Mouse (Mus musculus) heart, embryonic 16.5 days (tissue): ENCODE data around the gene Ergic1. TPM values are rescaled to one million over a fixed set of nuclear protein-coding genes. Genes with fewer than 3 reads are reported as not detected.

ENCODE experiments used
- ATAC-seq: fragments of 200-750 bp; cut with Nextera tagmentation; replicated peaks from 2 replicates; pipeline ENCODE4 v1.8.0; 2017; ENCODE audit warnings: moderate number of reproducible peaks; ENCODE audit not compliant: insufficient read depth, low FRiP score; ENCODE audit errors: extremely low read depth
- H3K27ac ChIP-seq: fragments of 300-500 bp; sonication (generic); 2 replicates; pipeline ENCODE4 v1.5.1; 2014; ENCODE audit warnings: mild to moderate bottlenecking, low read length, control low read depth, moderate library complexity
- H3K27me3 ChIP-seq: fragments of 300-500 bp; sonication (generic); 2 replicates; pipeline ENCODE4 v1.6.1; 2014; ENCODE audit warnings: low read length, mixed read lengths; ENCODE audit not compliant: control insufficient read depth, insufficient read depth
- H3K36me3 ChIP-seq: fragments of 300-500 bp; sonication (generic); 2 replicates; pipeline ENCODE4 v1.6.1; 2014; ENCODE audit not compliant: control insufficient read depth, insufficient read depth
- H3K4me1 ChIP-seq: fragments of 300-500 bp; sonication (generic); 2 replicates; pipeline ENCODE4 v1.6.1; 2014; ENCODE audit warnings: low read length, mixed read lengths; ENCODE audit not compliant: control insufficient read depth, insufficient read depth
- H3K4me2 ChIP-seq: fragments of 300-500 bp; sonication (generic); 2 replicates; pipeline ENCODE4 v1.6.1; 2014; ENCODE audit warnings: low read depth, mild to moderate bottlenecking, control low read depth, low read length
- H3K4me3 ChIP-seq: fragments of 300-500 bp; sonication (generic); 2 replicates; pipeline ENCODE4 v1.5.1; 2014; ENCODE audit warnings: mild to moderate bottlenecking, control low read depth, low read length
- H3K9ac ChIP-seq: fragments of 300-500 bp; sonication (generic); 2 replicates; pipeline ENCODE4 v1.6.1; 2014; ENCODE audit warnings: low read length, control low read depth
- H3K9me3 ChIP-seq: fragments of 300-500 bp; sonication (generic); replicated peaks from 2 replicates; pipeline ENCODE4 v1.6.1; 2016; ENCODE audit warnings: low read length; ENCODE audit not compliant: control insufficient read depth
- WGBS: fragments of 180-500 bp; shearing (Covaris S2); extraction: QIAGEN DNeasy Blood & Tissue Kit; methylation state at CpG from one replicate; pipeline ENCODE4 v1.1.7; 2014; 5-methylcytosine and 5-hydroxymethylcytosine counted together
- microRNA-seq: library from miRNA; unstranded; fragments of <30 nt; microRNA quantifications from one replicate; pipeline ENCODE4, GENCODE M21; 2017
- polyA plus RNA-seq: library from polyadenylated mRNA; unstranded; fragments of >200 nt; fragmentation: Nextera tagmentation; extraction: Ambion mirVana; gene quantifications from 2 replicates; pipeline ENCODE4 v1.2.1, GENCODE M21; 2015

The Ergic1 gene
- polyA plus RNA-seq, 1 experiment from 2014 or later = 84.9 TPM

DNA sequence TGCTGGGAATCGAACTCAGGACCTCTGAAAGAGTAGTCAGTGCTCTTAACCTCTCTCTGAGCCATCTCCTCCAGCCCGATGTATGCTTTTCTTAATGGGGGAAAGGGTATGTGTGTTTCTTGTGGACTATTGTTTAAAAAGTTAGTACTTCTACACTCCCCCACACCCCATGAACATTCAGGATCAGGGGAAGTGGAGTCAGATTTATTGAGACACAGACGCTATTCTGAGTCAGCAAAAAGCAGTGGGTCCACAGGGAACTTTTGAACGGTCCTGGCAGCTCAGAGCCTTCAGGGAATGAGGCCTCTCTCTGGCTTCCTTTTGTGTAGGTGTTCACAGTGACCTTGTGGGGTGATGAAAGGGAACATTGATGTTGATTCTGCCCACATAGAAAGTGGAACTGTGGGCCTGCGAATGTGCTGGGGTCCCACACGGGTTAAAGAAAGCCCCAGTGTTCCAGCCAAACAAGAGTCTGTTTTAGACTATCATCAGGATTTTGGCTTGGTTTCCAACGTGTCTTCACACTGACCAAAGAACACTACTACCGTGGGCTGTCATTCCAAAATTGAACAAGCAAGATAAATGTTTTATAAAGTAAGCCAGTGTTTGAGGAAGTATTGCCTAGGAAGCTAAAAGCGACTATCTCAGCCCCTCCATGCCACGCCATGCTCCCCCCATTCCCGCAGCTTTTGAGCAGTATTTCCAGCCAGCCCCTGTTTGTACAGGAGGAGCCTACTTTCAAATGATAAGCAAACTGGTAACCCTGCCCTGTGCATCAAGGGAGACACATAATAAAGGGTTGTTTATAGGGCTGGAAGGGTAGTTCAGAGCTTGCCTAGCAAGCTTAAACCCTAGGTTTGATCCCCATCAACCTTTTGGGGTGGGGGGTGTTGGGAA, 144.4 kb downstream of the Ergic1 start:
- Histone ChIP-seq H3K9ac (no peak overlapping the region), H3K36me3 (peaks cover 3% of the 10 kb centered on the region; the same call in 1 of the 2 replicates), H3K4me1 (peaks cover 38% of the 10 kb centered on the region), H3K4me3 (no peak overlapping the region), H3K4me2 (no peak overlapping the region), H3K9me3 (no peaks in the 10 kb centered on the region), H3K27me3 (no peaks in the 10 kb centered on the region), H3K27ac (peak overlapping the region; percentile 68)
- 39% methylated on average over 11 of the region's 11 CpGs for WGBS
- ATAC-seq = no peak

Small RNAs within 50 kb of the gene (microRNA-seq; reads per million reads assigned to microRNA genes)
- not detected for gene Gm22420

Other genes with a start within 250 kb of the Ergic1 start
- 3.0 and 3.3 TPM in 2 replicates for gene Neurl1b, start 146.7 kb upstream of the Ergic1 start, polyA plus RNA-seq
- gene Dusp1, start 639 bp downstream of the Ergic1 start, polyA plus RNA-seq = 35.5 and 35.7 TPM in 2 replicates
- 216 and 249 TPM in 2 replicates for gene Atp6v0e, start 101.7 kb downstream of the Ergic1 start, polyA plus RNA-seq
- 5.9 and 6.4 TPM in 2 replicates for gene Crebrf, start 154.2 kb downstream of the Ergic1 start, polyA plus RNA-seq
- 56.8 and 56.9 TPM in 2 replicates for gene Bnip1, start 219.6 kb downstream of the Ergic1 start, polyA plus RNA-seq